Mouse (Mus musculus): ENCODE results near the gene Kcnc1.

The Kcnc1 gene

GRCm38 (mm10) chr7:46396231-46396927 is at the start of gene Kcnc1:
Gene Kcnc1 (plus strand): TSS chr7:46396497.
- DNase-seq (ENCODE audit: extremely low read depth, low read depth, low spot score) = no peak

- DNase-seq (ENCODE audit: extremely low read depth, low read depth, low spot score) = no peak
Observed at GRCm38 (mm10) chr7:46347692-46348091, 48.6 kb upstream of the Kcnc1 start.

- DNase-seq (ENCODE audit: extremely low read depth, low read depth, low spot score) = no peak
Observed at GRCm38 (mm10) chr7:46348813-46349212, 47.5 kb upstream of the Kcnc1 start.

- no peak for DNase-seq (ENCODE audit: extremely low read depth, low read depth, low spot score)
Observed at GRCm38 (mm10) chr7:46350119-46350702, 46.1 kb upstream of the Kcnc1 start.

GRCm38 (mm10) chr7:46352748-46353147 is 43.5 kb upstream of the Kcnc1 start:
- DNase-seq (ENCODE audit: extremely low read depth, low read depth, low spot score) = no peak

- DNase-seq (ENCODE audit: extremely low read depth, low read depth, low spot score) = no peak
Observed at GRCm38 (mm10) chr7:46353216-46353615, 43.1 kb upstream of the Kcnc1 start.

- DNase-seq (ENCODE audit: extremely low read depth, low read depth, low spot score) = no peak
Observed at GRCm38 (mm10) chr7:46353875-46354274, 42.4 kb upstream of the Kcnc1 start.

GRCm38 (mm10) chr7:46361776-46362175 is 34.5 kb upstream of the Kcnc1 start:
- no peak for DNase-seq (ENCODE audit: extremely low read depth, low read depth, low spot score)

GRCm38 (mm10) chr7:46364154-46364553 is 32.1 kb upstream of the Kcnc1 start:
- no peak for DNase-seq (ENCODE audit: extremely low read depth, low read depth, low spot score)

- no peak for DNase-seq (ENCODE audit: extremely low read depth, low read depth, low spot score)
Observed at GRCm38 (mm10) chr7:46365810-46366209, 30.5 kb upstream of the Kcnc1 start.

GRCm38 (mm10) chr7:46371104-46371503 is 25.2 kb upstream of the Kcnc1 start:
- no peak for DNase-seq (ENCODE audit: extremely low read depth, low read depth, low spot score)

- DNase-seq (ENCODE audit: extremely low read depth, low read depth, low spot score) = no peak
Observed at GRCm38 (mm10) chr7:46376172-46377007, 19.9 kb upstream of the Kcnc1 start, which contains the start of gene Myod1. Gene Myod1 (plus strand): TSS chr7:46376474.

GRCm38 (mm10) chr7:46377008-46377346 is 19.3 kb upstream of the Kcnc1 start:
- no peak for DNase-seq (ENCODE audit: extremely low read depth, low read depth, low spot score)

- DNase-seq (ENCODE audit: extremely low read depth, low read depth, low spot score) = no peak
Observed at GRCm38 (mm10) chr7:46378123-46378522, 18.2 kb upstream of the Kcnc1 start.

- no peak for DNase-seq (ENCODE audit: extremely low read depth, low read depth, low spot score)
Observed at GRCm38 (mm10) chr7:46378983-46379382, 17.3 kb upstream of the Kcnc1 start.

- no peak for DNase-seq (ENCODE audit: extremely low read depth, low read depth, low spot score)
Observed at GRCm38 (mm10) chr7:46380625-46381024, 15.7 kb upstream of the Kcnc1 start.

- DNase-seq (ENCODE audit: extremely low read depth, low read depth, low spot score) = no peak
Observed at GRCm38 (mm10) chr7:46387430-46387829, 8.9 kb upstream of the Kcnc1 start.

GRCm38 (mm10) chr7:46389456-46390085 is 6.7 kb upstream of the Kcnc1 start:
- DNase-seq (ENCODE audit: extremely low read depth, low read depth, low spot score) = no peak

GRCm38 (mm10) chr7:46390226-46390625 is 6.1 kb upstream of the Kcnc1 start:
- DNase-seq (ENCODE audit: extremely low read depth, low read depth, low spot score) = no peak

- no peak for DNase-seq (ENCODE audit: extremely low read depth, low read depth, low spot score)
Observed at GRCm38 (mm10) chr7:46391701-46392100, 4.6 kb upstream of the Kcnc1 start.

- peak; percentile 4 for DNase-seq (ENCODE audit: extremely low read depth, low read depth, low spot score)
Observed at GRCm38 (mm10) chr7:46393116-46393515, 3.2 kb upstream of the Kcnc1 start.
